In genomic region chr9:46316388-46316787, GRCm38 (mm10) we compare ENCODE assay signal across 18 mouse cellular contexts. TPM values are rescaled to one million over a fixed set of nuclear protein-coding genes. Genes with fewer than 3 reads are reported as not detected.
DNase-seq lines count a peak whose midpoint lies in the region; ATAC-seq and TF ChIP-seq lines count a peak whose summit lies in the region.
"Had no signal": no experiment of that assay in that cellular context is flagged by ENCODE, and none has a peak within 500 bp of the region (broad histone marks: within the 10 kb centered on the region; RNA-seq: fewer than 3 reads in every experiment).

No protein-coding gene starts in this region.

- H3K79me2 ChIP-seq in heart, adult 2 months (replicated peaks; ENCODE audit: control insufficient read depth, insufficient read depth, low read length), result no peaks in the 10 kb centered on the region

- H3K9me3 ChIP-seq in forebrain, postnatal 0 days (ENCODE audit: low read length), result no peaks in the 10 kb centered on the region
- no peaks in the 10 kb centered on the region for H3K9me3 ChIP-seq in midbrain, embryonic 11.5 days (ENCODE audit: control insufficient read depth, low read length)

- no peak overlapping the region for H3K4me3 ChIP-seq in forebrain, postnatal 0 days (ENCODE audit: low read depth, low read length)
- no peak overlapping the region for H3K4me3 ChIP-seq in midbrain, embryonic 11.5 days (ENCODE audit: low read depth, low read length)
- no peak overlapping the region for H3K4me3 ChIP-seq in heart, adult 2 months
- H3K4me3 ChIP-seq: embryonic facial prominence, embryonic 13.5 days had no signal

- WGBS in forebrain, postnatal 0 days, result 6% methylated on average over 5 of the region's 5 CpGs
- WGBS in midbrain, embryonic 11.5 days, result 21% methylated on average over 5 of the region's 5 CpGs
- 26% methylated on average over 5 of the region's 5 CpGs for WGBS in heart, adult 2 months

- no peaks in the 10 kb centered on the region for H3K27me3 ChIP-seq in forebrain, postnatal 0 days (ENCODE audit: insufficient read depth, low read length)
- no peaks in the 10 kb centered on the region for H3K27me3 ChIP-seq in midbrain, embryonic 11.5 days (ENCODE audit: control insufficient read depth, insufficient read depth, low read length)
- no peaks in the 10 kb centered on the region for H3K27me3 ChIP-seq in heart, adult 2 months (ENCODE audit: control insufficient read depth, insufficient read depth, low read length)
- H3K27me3 ChIP-seq: embryonic facial prominence, embryonic 13.5 days had no signal

- H3K4me1 ChIP-seq in forebrain, postnatal 0 days (ENCODE audit: insufficient read depth), result peaks cover 19% of the 10 kb centered on the region
- H3K4me1 ChIP-seq in midbrain, embryonic 11.5 days (ENCODE audit: control insufficient read depth, insufficient read depth, low read length), result peaks cover 12% of the 10 kb centered on the region
- H3K4me1 ChIP-seq in heart, adult 2 months (ENCODE audit: control insufficient read depth, insufficient read depth, low read length), result no peaks in the 10 kb centered on the region

- H3K9ac ChIP-seq in forebrain, postnatal 0 days, result no peak overlapping the region
- peak overlapping the region; percentile 20; the same call in 1 of the 2 replicates for H3K9ac ChIP-seq in midbrain, embryonic 11.5 days (ENCODE audit: low read length)
- no peak overlapping the region for H3K9ac ChIP-seq in heart, adult 2 months (ENCODE audit: low read depth, low read length)
- H3K9ac ChIP-seq: embryonic facial prominence, embryonic 13.5 days; liver, postnatal 0 days had no signal

- no peak for TF ChIP-seq POLR2A in heart, adult 2 months (IDR thresholded peaks at IDR 0.05; ENCODE audit: insufficient read depth, low read depth, low read length)

- TF ChIP-seq CTCF in forebrain, postnatal 0 days (IDR thresholded peaks at IDR 0.05; ENCODE audit: low read depth), result no peak
- TF ChIP-seq CTCF in heart, adult 2 months (IDR thresholded peaks at IDR 0.05), result no peak

- peak overlapping the region; percentile 47 for H3K27ac ChIP-seq in forebrain, postnatal 0 days (ENCODE audit: low read depth, low read length)
- H3K27ac ChIP-seq in midbrain, embryonic 11.5 days (ENCODE audit: low read depth, low read length), result 0 out of 2 replicates have a peak overlapping the region, but pooled peaks have one; percentile 9
- H3K27ac ChIP-seq in heart, adult 2 months, result no peak overlapping the region
- H3K27ac ChIP-seq: embryonic facial prominence, embryonic 13.5 days; kidney, postnatal 0 days had no signal

- ATAC-seq in cerebellum, adult (ENCODE audit: insufficient number of reproducible peaks, low FRiP score, low TSS enrichment), result no peak
- ATAC-seq in forebrain, postnatal 0 days, result peak; percentile 71
- no peak for ATAC-seq in midbrain, embryonic 11.5 days (ENCODE audit: low FRiP score)
- ATAC-seq: liver, postnatal 0 days had no signal

- no peak for TF ChIP-seq EP300 in heart, adult 2 months (IDR thresholded peaks at IDR 0.05; ENCODE audit: insufficient read depth, low read depth, low read length)

- H3K36me3 ChIP-seq in forebrain, postnatal 0 days (ENCODE audit: insufficient read depth), result no peaks in the 10 kb centered on the region
- H3K36me3 ChIP-seq in midbrain, embryonic 11.5 days (ENCODE audit: control insufficient read depth, insufficient read depth, low read length), result no peaks in the 10 kb centered on the region
- H3K36me3 ChIP-seq in heart, adult 2 months (ENCODE audit: control insufficient read depth, insufficient read depth, low read length), result no peaks in the 10 kb centered on the region
- H3K36me3 ChIP-seq: embryonic facial prominence, embryonic 13.5 days had no signal

- H3K4me2 ChIP-seq in forebrain, postnatal 0 days (ENCODE audit: low read depth), result no peak overlapping the region
- no peak overlapping the region for H3K4me2 ChIP-seq in midbrain, embryonic 11.5 days
- H3K4me2 ChIP-seq: embryonic facial prominence, embryonic 13.5 days; heart, embryonic 11.5 days had no signal

- peak; percentile 52 to 65 for DNase-seq in cerebellum, postnatal 14 days
- peak; percentile 59 for DNase-seq in embryo, embryonic 10.5 days (ENCODE audit: low spot score)
- peak; percentile 61 for DNase-seq in forebrain, postnatal 0 days
- peak; percentile 86 for DNase-seq in midbrain, embryonic 11.5 days (ENCODE audit: low spot score, missing footprints)
- no peak for DNase-seq in Muller cell, postnatal 12 days (ENCODE audit: inconsistent ontology term)
- no peak for DNase-seq in heart, adult 2 months
- DNase-seq in thymus, postnatal 36 days, result no peak
- DNase-seq: adrenal gland, postnatal 25 days; cerebellum, adult 11 months; liver, postnatal 0 days had no signal

- intact Hi-C loops in heart, adult 2 months (cut with DNase I), result no loop called here

RNA-seq across cellular contexts. Expression of gene 4931429L15Rik, which starts 3.4 kb away (rescaled TPM):
- total RNA-seq in forebrain, postnatal 0 days (2014; rRNA removed), result not detected in 2 replicates
- polyA plus RNA-seq in forebrain, postnatal 0 days (2015; fragmentation: Nextera tagmentation; extraction: Ambion mirVana), result not detected in 2 replicates
- 0.15 TPM in 1 of 2 replicates, not detected in the other for polyA plus RNA-seq in midbrain, embryonic 11.5 days (2014; fragmentation: Nextera tagmentation; extraction: Ambion mirVana)
- not detected for total RNA-seq in heart, adult 2 months (2021)
- polyA plus RNA-seq in heart, adult 2 months (2012; rRNA removed), result 0.04 TPM in 1 of 2 replicates, not detected in the other
- total RNA-seq: adrenal gland, postnatal 25 days; gastrocnemius, adult 18-20 months; left cerebral cortex, postnatal 25 days; megakaryocyte, adult 5-6 weeks had no signal
- polyA plus RNA-seq: embryonic facial prominence, embryonic 13.5 days; heart, embryonic 11.5 days; kidney, postnatal 0 days; liver, postnatal 0 days; small intestine, adult 2 months had no signal

RNA-seq across cellular contexts. Expression of gene Bud13, which starts 33.6 kb away (rescaled TPM):
- 13.5 and 14.7 TPM in 2 replicates for total RNA-seq in forebrain, postnatal 0 days (2014; rRNA removed)
- polyA plus RNA-seq in forebrain, postnatal 0 days (2015; fragmentation: Nextera tagmentation; extraction: Ambion mirVana), result 11.5 and 12.8 TPM in 2 replicates
- polyA plus RNA-seq in midbrain, embryonic 11.5 days (2014; fragmentation: Nextera tagmentation; extraction: Ambion mirVana), result 26.4 and 27.1 TPM in 2 replicates
- total RNA-seq in heart, adult 2 months (2021), result 1 to 10 TPM; 7.1 to 7.4 TPM
- polyA plus RNA-seq in heart, adult 2 months (2012; rRNA removed), result 5.6 and 6.1 TPM in 2 replicates

RNA-seq across cellular contexts. Expression of gene Zpr1, which starts 43.5 kb away (rescaled TPM):
- total RNA-seq in forebrain, postnatal 0 days (2014; rRNA removed), result 34.3 and 44.1 TPM in 2 replicates
- 49.1 and 56.0 TPM in 2 replicates for polyA plus RNA-seq in forebrain, postnatal 0 days (2015; fragmentation: Nextera tagmentation; extraction: Ambion mirVana)
- 59.3 and 62.0 TPM in 2 replicates for polyA plus RNA-seq in midbrain, embryonic 11.5 days (2014; fragmentation: Nextera tagmentation; extraction: Ambion mirVana)
- 10 to 100 TPM; 19.8 to 21.4 TPM for total RNA-seq in heart, adult 2 months (2021)
- polyA plus RNA-seq in heart, adult 2 months (2012; rRNA removed), result 12.0 and 15.1 TPM in 2 replicates

RNA-seq across cellular contexts. Expression of gene Apoa5, which starts 48.0 kb away (rescaled TPM):
- not detected in 2 replicates for total RNA-seq in forebrain, postnatal 0 days (2014; rRNA removed)
- not detected in 2 replicates for polyA plus RNA-seq in forebrain, postnatal 0 days (2015; fragmentation: Nextera tagmentation; extraction: Ambion mirVana)
- polyA plus RNA-seq in midbrain, embryonic 11.5 days (2014; fragmentation: Nextera tagmentation; extraction: Ambion mirVana), result 0.15 TPM in 1 of 2 replicates, not detected in the other
- total RNA-seq in heart, adult 2 months (2021), result not detected
- polyA plus RNA-seq in heart, adult 2 months (2012; rRNA removed), result 0.47 TPM in 1 of 2 replicates, not detected in the other
- total RNA-seq: adrenal gland, postnatal 25 days; left cerebral cortex, postnatal 25 days had no signal
- polyA plus RNA-seq: embryonic facial prominence, embryonic 13.5 days; heart, embryonic 11.5 days had no signal

Comparison
In these comparisons a context has a peak if more than half of its experiments do, and no peak if none do; other contexts are left out.
1. DNase-seq: peak in cerebellum, postnatal 14 days (2 of 2), embryo, embryonic 10.5 days (single experiment), forebrain, postnatal 0 days (single experiment) and midbrain, embryonic 11.5 days (single experiment); none in Muller cell, postnatal 12 days (single experiment), heart, adult 2 months (0 of 2) and thymus, postnatal 36 days (0 of 2).